Mouse (Mus musculus) layer of hippocampus, adult 11-12 months (tissue): ENCODE results near the gene Olfr1434.
"Not testable (repeated sequence)": the region's sequence is repeated elsewhere in the genome, so short reads cannot be mapped to it uniquely, and the experiment has no call there.

ENCODE experiments used
- DNase-seq: peaks from one replicate; pipeline ENCODE4 v3.0.0; 2022; ENCODE audit warnings: low spot score

The Olfr1434 gene

DNA sequence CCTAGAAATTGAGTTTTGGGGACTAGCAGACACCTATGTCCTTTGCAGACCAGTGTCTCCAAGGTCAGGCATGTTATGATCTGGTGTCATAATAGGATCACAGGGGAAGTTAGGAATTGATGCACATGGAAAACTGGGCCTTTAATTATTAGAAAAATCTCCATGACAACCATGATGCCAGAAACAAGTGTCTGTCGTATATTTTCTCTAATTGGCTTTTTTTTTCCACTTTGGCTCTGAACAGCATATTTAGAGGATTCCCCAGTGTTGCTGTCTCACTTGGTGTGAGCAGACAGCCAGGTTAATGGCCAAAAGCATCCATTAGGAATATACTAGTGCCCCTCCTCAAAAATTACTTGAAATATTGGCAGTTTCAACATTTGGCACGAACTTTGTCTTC, at the start of gene Olfr1434:
TSS of gene Olfr1434 (plus strand) at position 301 of the 400 bp plus-strand sequence.
- no peak for DNase-seq

DNA sequence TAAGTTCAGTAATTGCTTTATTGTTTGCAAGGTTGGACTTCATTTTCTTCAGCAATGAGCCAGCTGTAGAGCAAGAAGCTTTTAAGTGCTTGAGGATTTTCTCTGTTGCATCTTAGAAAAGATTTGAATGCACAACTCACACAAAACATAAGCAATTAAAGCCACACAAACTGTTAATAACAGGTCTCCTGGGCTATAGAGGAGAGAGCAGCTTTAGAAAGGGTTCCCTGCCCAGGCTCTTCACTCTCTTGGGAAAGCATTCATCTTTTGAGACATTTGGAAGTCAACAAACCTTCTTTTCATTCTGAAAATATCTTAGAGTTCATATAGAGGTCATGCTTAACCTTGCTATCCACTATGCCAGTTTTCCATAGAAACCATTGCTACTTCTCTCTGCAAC, 47.2 kb upstream of the Olfr1434 start, which contains the start of gene Olfr1432:
TSS of gene Olfr1432 (minus strand) at position 101 of the 400 bp plus-strand sequence.
- DNase-seq, result not testable (repeated sequence)

DNA sequence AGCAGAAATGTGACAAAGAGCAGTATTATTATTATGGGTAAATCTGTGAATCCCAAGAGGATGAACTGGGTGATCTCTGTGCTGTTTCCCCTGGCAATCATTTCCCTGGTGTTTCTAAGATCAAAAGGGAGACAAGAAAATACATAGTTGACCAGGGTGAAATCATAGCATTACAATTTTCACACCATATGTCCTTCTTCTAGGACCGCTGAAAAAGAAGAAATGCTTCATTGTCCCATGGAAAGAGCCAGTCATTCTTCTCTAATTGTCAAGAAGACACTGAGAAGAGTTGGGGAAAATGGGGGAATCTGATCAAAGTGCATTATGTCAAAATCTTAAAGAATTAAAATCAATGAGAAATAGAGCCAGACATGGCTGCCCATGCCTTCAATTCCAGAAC, 38.1 kb upstream of the Olfr1434 start, which contains the start of gene Olfr262:
TSS of gene Olfr262 (minus strand) at position 101 of the 400 bp plus-strand sequence.
- DNase-seq, result no peak

DNA sequence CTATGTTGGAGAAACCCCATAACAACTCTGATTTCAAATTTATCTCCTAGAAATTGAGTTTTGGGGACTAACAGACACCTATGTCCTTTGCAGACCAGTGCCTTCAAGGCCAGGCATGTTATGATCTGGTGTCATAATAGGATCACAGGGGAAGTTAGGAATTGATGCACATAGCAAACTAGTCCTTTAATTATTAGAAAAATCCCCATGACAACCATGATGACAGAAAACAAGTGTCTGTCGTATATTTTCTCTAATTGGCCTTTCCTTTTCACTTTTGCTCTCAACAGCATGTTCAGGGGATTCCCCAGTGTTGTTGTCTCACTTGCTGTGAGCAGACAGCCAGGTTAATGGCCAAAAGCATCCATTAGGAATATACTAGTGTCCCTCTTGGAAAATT, 18.9 kb upstream of the Olfr1434 start, which contains the start of gene Olfr235:
TSS of gene Olfr235 (plus strand) at position 301 of the 400 bp plus-strand sequence.
- DNase-seq, result no peak

DNA sequence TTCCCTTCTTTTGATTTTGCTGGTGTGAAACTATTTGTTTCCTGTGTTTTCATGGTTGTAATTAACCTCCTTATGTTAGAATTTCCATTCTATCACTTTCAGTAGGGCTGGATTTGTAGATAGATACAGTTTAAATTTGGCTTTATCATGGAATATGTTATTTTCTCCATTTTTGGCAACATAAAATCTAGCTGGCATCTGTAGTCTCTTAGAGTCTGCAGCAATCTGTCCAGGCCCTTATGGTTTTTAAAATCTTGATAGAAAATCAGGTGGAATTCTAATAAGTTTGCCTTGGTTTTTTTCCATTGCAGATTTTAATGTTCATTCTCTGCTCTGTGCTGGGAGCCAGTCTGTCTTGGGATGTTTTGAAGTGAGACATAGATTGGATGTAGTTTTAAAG, 13.3 kb downstream of the Olfr1434 start:
- DNase-seq, result peak; percentile 21

DNA sequence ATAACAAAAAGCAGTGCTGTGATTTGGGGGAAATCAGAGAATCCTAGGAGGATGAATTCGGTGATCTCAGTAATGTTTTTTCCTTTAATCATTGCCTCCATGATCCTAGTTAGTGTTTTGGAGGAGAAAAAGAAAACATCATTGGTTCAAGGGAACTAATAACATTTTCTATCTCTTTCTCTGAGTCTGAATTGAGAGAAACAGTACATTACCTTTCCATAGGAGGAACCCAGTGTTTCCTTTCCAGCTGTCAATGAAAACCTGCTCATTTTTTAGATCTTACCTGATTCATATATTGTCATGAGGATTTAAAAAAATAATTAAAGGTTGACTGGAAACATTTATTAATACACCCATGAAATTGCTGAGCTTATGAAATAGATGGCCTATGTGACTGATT, 19.4 kb downstream of the Olfr1434 start, which contains the start of gene Olfr1436:
TSS of gene Olfr1436 (minus strand) at position 101 of the 400 bp plus-strand sequence.
- DNase-seq, result not testable (repeated sequence)

DNA sequence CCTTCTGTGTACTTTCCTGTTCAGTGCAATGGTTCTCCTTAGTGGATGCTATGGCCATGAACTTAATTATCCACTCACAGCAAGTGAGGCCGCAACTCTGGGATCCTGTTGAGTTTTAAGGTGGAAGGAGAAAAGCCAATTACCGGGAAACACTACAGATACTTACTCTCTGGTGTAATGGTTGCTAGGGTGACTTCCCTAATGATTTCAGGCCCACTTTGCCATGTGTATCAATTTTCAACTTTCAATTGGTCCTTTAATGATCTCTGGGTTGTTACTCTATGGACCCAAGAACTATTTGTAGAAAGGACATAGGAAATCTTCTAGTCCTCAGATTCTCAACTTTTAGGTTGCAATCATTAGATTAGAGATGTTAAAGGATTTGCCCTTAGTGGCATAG, 45.3 kb downstream of the Olfr1434 start, which contains the start of gene Olfr1437:
TSS of gene Olfr1437 (minus strand) at position 101 of the 400 bp plus-strand sequence.
- DNase-seq, result no peak
